Mouse (Mus musculus) heart, embryonic 14.5 days (tissue): ENCODE data around the gene Hemk1. TPM values are rescaled to one million over a fixed set of nuclear protein-coding genes. Genes with fewer than 3 reads are reported as not detected.

Experiments
- ATAC-seq: fragments of 200-750 bp; cut with Nextera tagmentation; 2 replicates; pipeline ENCODE4 v1.8.0; 2017; ENCODE audit warnings: low read depth, moderate TSS enrichment; ENCODE audit not compliant: insufficient number of reproducible peaks, insufficient read depth, low FRiP score
- H3K27ac ChIP-seq, 2 experiments: fragments of 200-500 bp in 1 of 2; fragments of 300-500 bp in 1 of 2; sonication (generic) in 1 of 2; replicated peaks in 1 of 2; 2 replicates each; pipeline ENCODE4 v1.5.1; 2012 to 2014; ENCODE audit warnings: low read depth in 2 of 2, low read length in 2 of 2, control low read depth in 1 of 2, mild to moderate bottlenecking in 1 of 2, mixed read lengths in 1 of 2; ENCODE audit not compliant: control insufficient read depth in 1 of 2, insufficient read depth in 1 of 2
- H3K27me3 ChIP-seq: fragments of 300-500 bp; sonication (generic); 2 replicates; pipeline ENCODE4 v1.6.1; 2014; ENCODE audit warnings: mild to moderate bottlenecking, low read length, control low read depth; ENCODE audit not compliant: control insufficient read depth, insufficient read depth
- H3K36me3 ChIP-seq: fragments of 300-500 bp; sonication (generic); 2 replicates; pipeline ENCODE4 v1.6.1; 2014; ENCODE audit warnings: mild to moderate bottlenecking, control low read depth, low read length, mixed read lengths; ENCODE audit not compliant: control insufficient read depth, insufficient read depth
- H3K4me1 ChIP-seq, 2 experiments: fragments of 200-500 bp in 1 of 2; fragments of 300-500 bp in 1 of 2; sonication (generic) in 1 of 2; 2 replicates each; pipeline ENCODE4 v1.6.1; 2012 to 2014; ENCODE audit warnings: low read length in 2 of 2, control low read depth in 1 of 2, mixed read lengths in 1 of 2; ENCODE audit not compliant: control insufficient read depth in 2 of 2, insufficient read depth in 2 of 2
- H3K4me2 ChIP-seq: fragments of 300-500 bp; sonication (generic); 2 replicates; pipeline ENCODE4 v1.6.1; 2014; ENCODE audit warnings: mild to moderate bottlenecking, low read length
- H3K4me3 ChIP-seq, 2 experiments: fragments of 200-500 bp in 1 of 2; fragments of 300-500 bp in 1 of 2; sonication (generic) in 1 of 2; 2 replicates each; pipeline ENCODE4 v1.5.1; 2012 to 2014; ENCODE audit warnings: low read length in 2 of 2, mild to moderate bottlenecking in 2 of 2, control low read depth in 1 of 2, low read depth in 1 of 2, moderate library complexity in 1 of 2; ENCODE audit not compliant: control insufficient read depth in 1 of 2, insufficient read depth in 1 of 2
- H3K9ac ChIP-seq: fragments of 300-500 bp; sonication (generic); 2 replicates; pipeline ENCODE4 v1.6.1; 2014; ENCODE audit warnings: mild to moderate bottlenecking, low read length
- H3K9me3 ChIP-seq: fragments of 300-500 bp; sonication (generic); 2 replicates; pipeline ENCODE4 v1.6.1; 2016; ENCODE audit warnings: low read length, control low read depth; ENCODE audit not compliant: control insufficient read depth
- WGBS: fragments of 180-500 bp; shearing (Covaris S2); extraction: QIAGEN DNeasy Blood & Tissue Kit; methylation state at CpG from one replicate; pipeline ENCODE4 v1.1.7; 2014; 5-methylcytosine and 5-hydroxymethylcytosine counted together
- polyA plus RNA-seq: library from polyadenylated mRNA; unstranded; fragments of >200 nt; fragmentation: Nextera tagmentation; extraction: Ambion mirVana; gene quantifications from 2 replicates; pipeline ENCODE4 v1.2.1, GENCODE M21; 2014

Gene Hemk1
- polyA plus RNA-seq, 1 experiment from 2014 or later: 14.2 TPM

DNA sequence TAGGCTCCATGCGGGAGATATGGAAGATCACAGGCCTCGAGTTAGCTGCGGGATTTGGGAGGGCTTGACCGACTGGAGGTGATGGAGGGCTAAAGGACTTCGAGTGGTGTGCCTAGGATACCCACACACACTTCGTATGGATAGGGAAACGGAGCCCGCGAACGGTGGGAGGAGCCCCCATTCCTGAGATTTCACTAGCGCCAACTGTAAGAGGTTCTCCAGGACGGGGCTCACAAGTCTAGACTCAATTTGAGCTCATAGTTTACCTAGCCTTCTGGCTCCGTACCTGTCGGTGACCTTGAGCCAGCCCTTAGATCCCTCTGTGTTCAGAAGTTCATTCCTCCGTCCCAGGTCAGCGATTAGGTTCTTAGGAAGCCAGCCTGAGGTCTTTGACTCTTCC, 41.1 kb downstream of the Hemk1 start:
- H3K27ac ChIP-seq: peak overlapping the region; percentile 79 to 87
- peak overlapping the region; percentile 59 for H3K4me2 ChIP-seq
- peaks cover 21 to 44% of the 10 kb centered on the region in 2 experiments for H3K4me1 ChIP-seq
- no peaks in the 10 kb centered on the region for H3K27me3 ChIP-seq
- H3K4me3 ChIP-seq: peak overlapping the region; percentile 69 to 74
- WGBS: 4% methylated on average over 16 of the region's 16 CpGs
- peak overlapping the region; percentile 82 for H3K9ac ChIP-seq
- ATAC-seq: peak; percentile 5; the same call in 1 of the 2 replicates
- no peaks in the 10 kb centered on the region for H3K9me3 ChIP-seq
- peaks cover 25% of the 10 kb centered on the region for H3K36me3 ChIP-seq

GRCm38 (mm10) chr9:107296501-107296965, 41.6 kb downstream of the Hemk1 start:
- Histone ChIP-seq H3K4me3 (peak overlapping the region; percentile 69 to 74), H3K27me3 (no peaks in the 10 kb centered on the region), H3K4me2 (peak overlapping the region; percentile 59), H3K4me1 (peaks cover 18 to 40% of the 10 kb centered on the region in 2 experiments), H3K9me3 (no peaks in the 10 kb centered on the region), H3K27ac (peak overlapping the region; percentile 79 to 87), H3K36me3 (peaks cover 19% of the 10 kb centered on the region), H3K9ac (peak overlapping the region; percentile 82)
- peak; percentile 90 for ATAC-seq
- 1% methylated on average over 31 of the region's 31 CpGs for WGBS

GRCm38 (mm10) chr9:107296041-107296440, 42.1 kb downstream of the Hemk1 start:
- Histone ChIP-seq H3K27me3 (no peaks in the 10 kb centered on the region), H3K9ac (peak overlapping the region; percentile 82), H3K4me3 (peak overlapping the region; percentile 69 to 74), H3K4me2 (peak overlapping the region; percentile 59), H3K36me3 (peaks cover 14% of the 10 kb centered on the region), H3K4me1 (peaks cover 18 to 36% of the 10 kb centered on the region in 2 experiments), H3K9me3 (no peaks in the 10 kb centered on the region), H3K27ac (peak overlapping the region; percentile 4 to 87; a peak in 3 of 4 replicates)
- peak; percentile 13; the same call in 1 of the 2 replicates for ATAC-seq
- 2% methylated on average over 14 of the region's 14 CpGs for WGBS

- Histone ChIP-seq H3K4me1 (peaks cover 18 to 36% of the 10 kb centered on the region in 2 experiments), H3K4me2 (peak within 1 kb of the TSS; percentile 59), H3K4me3 (peak within 1 kb of the TSS; percentile 69 to 74), H3K36me3 (peaks cover 12% of the 10 kb centered on the region), H3K27me3 (no peaks in the 10 kb centered on the region), H3K9me3 (no peaks in the 10 kb centered on the region), H3K9ac (peak within 1 kb of the TSS; percentile 82), H3K27ac (peak within 1 kb of the TSS; percentile 79 to 87)
- ATAC-seq: no peak
Measured at GRCm38 (mm10) chr9:107296016-107296040, 42.3 kb downstream of the Hemk1 start, which contains the start of gene Cish. Gene Cish, plus strand, starts transcription at chr9:107296026.

- no peak for ATAC-seq
- Histone ChIP-seq H3K4me3 (0 out of 4 replicates have a peak overlapping the region, but pooled peaks of 1 of the 2 experiments have one; percentile 69), H3K27ac (0 out of 4 replicates have a peak overlapping the region, but pooled peaks of 1 of the 2 experiments have one; percentile 87), H3K9ac (peak overlapping the region; percentile 82; the same call in 1 of the 2 replicates), H3K36me3 (peaks cover 10% of the 10 kb centered on the region), H3K27me3 (no peaks in the 10 kb centered on the region), H3K4me2 (peak overlapping the region; percentile 59), H3K9me3 (no peaks in the 10 kb centered on the region), H3K4me1 (peaks cover 19 to 36% of the 10 kb centered on the region in 2 experiments)
- 31% methylated on average over 4 of the region's 4 CpGs for WGBS
Measured at GRCm38 (mm10) chr9:107295616-107296015, 42.5 kb downstream of the Hemk1 start.

DNA sequence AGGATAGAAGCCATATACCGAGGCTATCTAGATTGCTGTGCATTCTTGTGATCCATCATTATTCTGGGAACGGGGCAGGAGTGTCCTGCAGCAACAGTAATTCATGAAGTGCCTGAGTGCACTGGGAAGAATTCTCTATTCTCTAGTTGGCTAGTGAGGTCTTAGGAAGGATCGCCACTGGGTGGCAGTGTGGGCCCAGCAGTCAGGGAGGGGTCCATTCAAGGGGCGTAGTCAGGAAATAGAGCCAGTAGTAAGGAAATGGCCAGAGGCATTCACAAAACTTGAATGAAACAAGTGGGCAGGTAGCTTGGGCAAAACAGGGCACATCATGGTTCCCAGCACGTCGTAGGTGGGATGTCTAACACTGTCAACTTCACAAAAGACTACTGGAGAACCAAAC, 43.9 kb downstream of the Hemk1 start:
- no peak for ATAC-seq
- Histone ChIP-seq H3K4me3 (no peak overlapping the region), H3K27me3 (no peaks in the 10 kb centered on the region), H3K4me2 (no peak overlapping the region), H3K4me1 (peaks cover 27 to 34% of the 10 kb centered on the region in 2 experiments), H3K27ac (no peak overlapping the region), H3K36me3 (no peaks in the 10 kb centered on the region), H3K9ac (no peak overlapping the region; the same call in 1 of the 2 replicates), H3K9me3 (no peaks in the 10 kb centered on the region)
- WGBS: 0% methylated on average over 6 of the region's 6 CpGs

DNA sequence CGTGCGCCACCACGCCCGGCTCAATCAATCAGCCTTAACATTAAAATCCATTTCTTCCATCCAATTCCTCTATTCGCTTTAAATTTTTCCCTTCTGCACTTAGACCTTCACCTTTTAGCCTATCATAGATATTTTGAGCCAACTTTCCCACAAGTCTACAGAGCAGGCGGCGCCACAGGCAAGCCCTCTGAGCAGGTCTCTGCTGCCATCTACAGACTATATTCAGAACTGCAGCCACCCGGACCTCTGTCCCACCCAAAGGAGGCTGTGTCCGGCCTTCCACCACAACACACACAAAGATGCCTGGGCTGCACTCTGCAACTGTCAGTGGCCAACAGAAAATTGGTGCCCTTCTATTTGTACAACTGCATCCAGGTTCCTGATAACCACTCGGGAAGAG, 47.3 kb downstream of the Hemk1 start:
- Histone ChIP-seq H3K9ac (no peak overlapping the region), H3K9me3 (no peaks in the 10 kb centered on the region), H3K27ac (no peak overlapping the region), H3K36me3 (no peaks in the 10 kb centered on the region), H3K27me3 (no peaks in the 10 kb centered on the region), H3K4me2 (no peak overlapping the region), H3K4me3 (no peak overlapping the region), H3K4me1 (peaks cover 13 to 19% of the 10 kb centered on the region in 2 experiments)
- ATAC-seq: no peak
- WGBS: 30% methylated on average over 10 of the region's 10 CpGs
